Mouse (Mus musculus): ENCODE measurements at regions not wholly inside any gene's neighbourhood (a gene's known extent, or its start where the extent isn't known, plus 50 kb on each side); places are given as distances from the start of the nearest gene placed in this dataset.

- DNase-seq (ENCODE audit: low read depth, low spot score), result no peak
Measured at GRCm38 (mm10) chr7:136515376-136515775, 379.0 kb upstream of the Mgmt start.

- DNase-seq (ENCODE audit: low read depth, low spot score), result no peak
Measured at GRCm38 (mm10) chr7:136525821-136526220, 368.6 kb upstream of the Mgmt start.

- no peak for DNase-seq (ENCODE audit: low read depth, low spot score)
Measured at GRCm38 (mm10) chr7:136530006-136530785, 364.2 kb upstream of the Mgmt start.

DNA sequence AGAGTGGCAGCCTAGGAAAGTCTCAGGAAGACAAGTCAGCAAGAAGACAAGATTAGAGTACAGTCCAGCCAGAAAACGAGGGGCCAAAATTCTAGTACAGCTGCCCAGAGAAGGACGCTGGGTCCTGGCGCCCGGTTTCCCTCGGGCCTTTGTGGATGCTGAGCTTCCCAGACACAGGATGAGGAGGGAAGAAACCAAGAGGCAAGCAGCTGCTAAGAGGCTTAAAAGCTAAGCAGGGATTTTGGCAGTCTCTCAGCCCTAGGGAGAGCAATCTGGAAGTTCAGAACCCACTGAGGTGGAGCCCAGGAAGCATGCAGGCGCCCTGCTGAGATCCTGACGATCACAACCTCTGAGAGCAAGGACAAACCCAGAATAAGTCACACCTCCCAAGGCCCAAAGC lies 363.1 kb upstream of the Mgmt start:
- peak; percentile 10 for DNase-seq (ENCODE audit: low read depth, low spot score)

- no peak for DNase-seq (ENCODE audit: low read depth, low spot score)
Measured at GRCm38 (mm10) chr7:136541876-136542655, 352.3 kb upstream of the Mgmt start.

- DNase-seq (ENCODE audit: low read depth, low spot score), result no peak
Measured at GRCm38 (mm10) chr7:136542896-136543295, 351.5 kb upstream of the Mgmt start.

DNA sequence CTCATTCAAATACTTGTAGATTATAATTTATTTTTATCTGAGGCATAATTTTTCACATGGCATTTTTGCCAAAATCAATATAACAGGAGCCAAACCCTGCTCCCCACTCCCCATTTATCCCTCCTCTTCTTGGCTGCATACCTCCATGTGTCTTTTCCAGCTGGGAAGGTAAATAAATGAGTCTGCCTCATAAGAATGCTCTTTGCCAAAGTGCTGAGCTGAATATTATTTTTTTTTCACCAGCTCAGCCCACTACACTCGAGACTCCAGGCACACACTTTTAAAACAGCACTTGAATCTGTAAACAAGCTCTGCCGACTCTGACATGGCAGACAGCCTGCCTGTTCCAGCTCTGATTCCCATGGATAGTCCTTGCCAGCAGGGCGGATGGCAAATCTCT lies 346.6 kb upstream of the Mgmt start:
- DNase-seq (ENCODE audit: low read depth, low spot score), result no peak

GRCm38 (mm10) chr7:136556436-136556835 lies 338.0 kb upstream of the Mgmt start:
- no peak for DNase-seq (ENCODE audit: low read depth, low spot score)

DNA sequence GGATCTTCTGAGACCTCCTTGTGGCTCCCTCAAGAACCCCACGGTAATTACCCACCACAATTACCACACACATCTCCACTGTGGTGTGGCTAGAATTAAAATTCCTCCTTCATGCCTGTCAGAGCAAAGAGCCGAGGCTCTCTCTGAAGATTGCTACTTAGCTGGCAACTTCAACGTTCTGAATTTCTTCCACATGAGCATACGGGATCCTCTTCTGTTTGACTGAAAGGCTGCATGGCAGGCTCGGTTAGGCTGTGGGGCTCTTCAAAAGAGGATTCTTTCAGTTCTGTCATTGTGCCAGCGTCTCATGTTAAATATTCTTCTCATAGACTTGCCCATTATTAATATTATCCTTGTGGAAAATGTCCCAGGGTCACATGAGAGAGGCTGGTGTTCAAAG lies 334.9 kb upstream of the Mgmt start:
- DNase-seq (ENCODE audit: low read depth, low spot score), result no peak

DNA sequence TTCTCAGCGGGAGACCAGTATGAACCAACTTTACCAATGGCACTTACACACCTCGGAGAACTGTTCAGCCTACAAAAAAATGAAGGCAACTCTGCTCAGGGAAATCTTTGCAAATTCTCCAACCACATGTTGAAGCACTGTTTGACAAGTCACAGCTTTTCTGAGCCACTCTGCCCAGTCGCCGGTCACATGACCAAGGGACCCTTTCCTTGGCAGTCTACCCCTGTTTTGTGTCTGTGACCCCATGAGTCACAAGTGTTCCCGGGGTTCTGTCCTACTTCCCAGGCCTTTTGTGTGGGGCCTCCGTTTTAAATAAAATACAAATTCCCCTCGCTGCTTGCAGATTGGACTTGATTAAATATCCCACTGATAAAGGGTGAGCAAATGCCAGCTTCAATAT lies 323.5 kb upstream of the Mgmt start:
- DNase-seq (ENCODE audit: low read depth, low spot score), result no peak

GRCm38 (mm10) chr7:136581896-136582295 lies 312.5 kb upstream of the Mgmt start:
- DNase-seq (ENCODE audit: low read depth, low spot score), result no peak

- DNase-seq (ENCODE audit: low read depth, low spot score), result peak; percentile 4
Measured at GRCm38 (mm10) chr7:136584361-136584760, 310.1 kb upstream of the Mgmt start.

DNA sequence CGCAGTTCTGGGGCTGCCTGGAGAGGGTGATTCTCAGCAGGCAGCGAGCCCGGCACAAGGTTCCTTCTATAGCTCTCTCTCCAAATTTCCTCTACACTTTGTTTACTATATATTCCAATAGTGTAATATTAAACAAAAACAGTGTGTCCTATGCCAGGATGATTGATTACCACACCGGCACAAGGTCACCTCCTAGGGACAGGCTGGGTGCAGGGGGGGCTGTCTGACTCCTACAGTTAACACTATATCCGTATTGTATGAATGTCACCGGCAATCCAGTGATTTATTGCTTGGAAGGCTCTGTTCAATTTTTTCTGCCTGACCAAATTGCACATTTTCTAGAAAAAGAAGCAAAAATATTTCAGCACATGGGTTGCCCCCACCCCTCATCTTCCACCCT lies 305.9 kb upstream of the Mgmt start:
- no peak for DNase-seq (ENCODE audit: low read depth, low spot score)

GRCm38 (mm10) chr7:136590947-136591346 lies 303.5 kb upstream of the Mgmt start:
- peak; percentile 66 for DNase-seq (ENCODE audit: low read depth, low spot score)

DNA sequence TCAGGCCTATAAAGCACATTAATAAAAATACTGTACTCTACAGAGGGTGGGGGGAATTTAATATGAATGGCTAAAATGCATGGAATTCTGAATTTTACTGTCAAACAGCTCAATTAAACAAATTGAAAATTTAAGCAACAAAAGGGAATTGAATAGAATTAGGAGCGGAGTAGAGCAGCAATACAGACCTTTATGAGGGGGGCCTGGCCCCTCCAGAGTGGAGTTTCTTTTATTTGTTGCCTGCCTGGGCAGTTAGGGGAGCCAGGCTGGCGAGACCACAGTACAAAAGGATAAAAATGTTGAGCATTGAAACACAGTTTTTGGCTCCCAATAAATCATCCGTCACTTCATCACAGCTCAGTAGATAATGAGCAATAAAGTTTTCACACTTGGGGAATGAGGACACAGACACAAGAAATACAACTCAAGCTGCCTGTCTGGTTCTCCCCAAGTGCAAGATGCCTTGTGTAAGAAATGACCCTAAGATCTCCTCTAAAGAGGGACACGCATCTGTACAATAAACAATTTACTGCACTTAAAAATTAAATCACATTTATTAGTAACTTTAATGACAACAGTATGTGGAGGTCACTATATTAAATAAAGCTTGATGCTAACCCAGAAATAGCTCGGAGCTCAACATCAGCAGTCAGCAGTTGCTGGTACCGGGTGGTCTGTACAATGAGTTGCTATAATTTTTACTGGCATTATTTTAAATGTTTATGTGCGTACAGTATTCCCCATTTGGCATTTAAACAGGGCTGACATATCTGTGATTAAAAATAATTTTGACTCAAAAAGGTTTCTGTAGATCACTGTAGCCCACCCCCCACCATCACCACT lies 286.9 kb upstream of the Mgmt start:
- DNase-seq (ENCODE audit: low read depth, low spot score), result no peak

GRCm38 (mm10) chr7:136613496-136613895 lies 280.9 kb upstream of the Mgmt start:
- no peak for DNase-seq (ENCODE audit: low read depth, low spot score)

GRCm38 (mm10) chr7:136624496-136624895 lies 269.9 kb upstream of the Mgmt start:
- no peak for DNase-seq (ENCODE audit: low read depth, low spot score)

GRCm38 (mm10) chr7:136631089-136631488 lies 263.3 kb upstream of the Mgmt start:
- DNase-seq (ENCODE audit: low read depth, low spot score), result no peak

DNA sequence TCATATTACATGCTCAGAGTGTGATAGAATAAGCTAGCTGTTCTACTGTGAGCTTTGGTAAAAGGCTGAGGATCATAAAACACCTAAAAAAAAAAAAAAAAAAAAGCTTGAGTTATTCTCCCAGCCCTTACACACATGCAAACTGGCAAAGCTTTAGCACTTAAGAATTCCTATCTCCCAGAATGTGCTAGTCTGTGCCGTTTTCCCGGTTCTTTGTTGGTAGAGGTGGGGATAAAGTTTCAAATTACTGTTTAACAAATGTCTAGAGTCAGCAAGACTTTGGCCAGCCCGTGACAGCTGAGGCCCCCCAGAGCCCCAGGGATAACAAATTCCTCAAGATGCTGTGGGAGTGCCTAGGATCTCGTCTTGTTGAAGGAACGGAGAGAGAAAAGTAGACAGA lies 254.3 kb upstream of the Mgmt start:
- DNase-seq (ENCODE audit: low read depth, low spot score), result no peak

DNA sequence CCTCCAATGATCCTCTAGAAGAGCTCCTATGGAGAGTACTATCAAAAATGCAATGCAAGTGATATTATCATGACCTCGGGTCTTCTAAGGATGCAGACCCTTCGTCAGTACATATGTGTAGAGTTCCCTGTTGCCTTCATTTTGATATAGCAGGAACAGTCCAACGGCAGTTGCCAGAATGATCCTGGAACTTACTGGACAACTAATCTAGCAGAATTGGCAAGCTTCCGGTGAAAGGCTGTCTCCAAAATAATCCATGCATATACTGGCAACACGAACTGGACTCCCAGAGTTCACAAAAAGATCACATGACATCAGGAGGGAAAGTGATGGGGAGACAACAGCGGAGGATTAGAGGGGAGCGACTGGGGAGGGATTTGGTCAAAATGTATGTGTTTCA lies 253.6 kb upstream of the Mgmt start:
- no peak for DNase-seq (ENCODE audit: low read depth, low spot score)

GRCm38 (mm10) chr7:136649796-136650195 lies 244.6 kb upstream of the Mgmt start:
- no peak for DNase-seq (ENCODE audit: low read depth, low spot score)

DNA sequence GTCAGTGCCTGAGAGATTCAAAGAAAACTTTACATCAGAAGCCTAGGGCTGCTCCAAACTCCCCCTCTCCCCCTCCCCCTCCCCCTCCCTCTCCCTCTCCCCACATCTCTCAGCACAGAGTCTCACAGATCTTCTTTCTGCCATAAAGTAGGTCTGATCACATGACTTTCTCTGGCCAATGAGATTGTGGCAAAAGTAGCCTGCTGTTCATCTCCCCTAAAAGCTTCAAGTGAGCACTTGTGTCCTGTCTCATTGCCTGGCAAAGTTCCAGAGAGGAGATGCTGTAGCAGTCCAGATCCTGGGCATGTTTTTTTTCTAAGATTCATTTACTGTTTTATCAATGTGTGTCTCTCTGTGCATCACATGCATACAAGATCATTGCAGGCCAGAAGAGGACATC lies 234.5 kb upstream of the Mgmt start:
- DNase-seq (ENCODE audit: low read depth, low spot score), result peak; percentile 53
